Mouse (Mus musculus): ENCODE measurements around the gene Zg16.

Zg16 gene

DNA sequence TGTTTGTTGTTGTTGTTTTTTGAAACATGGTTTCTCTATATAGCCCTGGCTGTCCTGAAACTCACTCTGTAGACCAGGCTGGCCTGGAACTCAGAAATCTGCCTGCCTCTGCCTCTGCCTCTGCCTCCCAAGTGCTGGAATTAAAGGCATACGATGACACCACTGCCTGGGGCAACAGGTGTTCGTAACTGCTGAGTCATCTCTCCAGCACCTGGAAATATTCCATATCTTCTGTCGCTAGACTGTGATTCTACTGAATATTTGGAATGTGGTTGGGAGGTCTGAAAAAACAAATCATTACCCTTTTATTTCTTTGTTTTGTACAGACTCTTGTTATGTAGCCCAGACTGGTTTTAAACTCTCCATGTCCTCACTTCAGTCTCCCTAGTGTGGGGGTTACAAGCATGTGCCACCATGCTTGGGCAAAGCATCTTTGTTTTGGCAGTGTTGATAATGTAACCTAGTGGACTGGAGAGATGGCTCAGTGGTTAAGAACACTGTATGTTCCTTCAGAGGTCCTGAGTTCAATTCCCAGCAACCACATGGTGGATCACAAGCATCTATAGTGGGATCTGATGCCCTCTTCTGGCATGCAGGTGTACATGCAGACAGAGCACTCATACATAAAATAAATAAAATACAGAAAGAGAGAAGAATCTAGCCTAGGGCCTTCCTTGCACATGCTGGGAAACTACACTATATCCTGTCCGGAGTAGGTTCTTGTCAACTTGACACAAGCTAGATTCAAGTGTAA lies 82.8 kb downstream of the Zg16 start:
- DNase-seq (ENCODE audit: low spot score): no peak

DNA sequence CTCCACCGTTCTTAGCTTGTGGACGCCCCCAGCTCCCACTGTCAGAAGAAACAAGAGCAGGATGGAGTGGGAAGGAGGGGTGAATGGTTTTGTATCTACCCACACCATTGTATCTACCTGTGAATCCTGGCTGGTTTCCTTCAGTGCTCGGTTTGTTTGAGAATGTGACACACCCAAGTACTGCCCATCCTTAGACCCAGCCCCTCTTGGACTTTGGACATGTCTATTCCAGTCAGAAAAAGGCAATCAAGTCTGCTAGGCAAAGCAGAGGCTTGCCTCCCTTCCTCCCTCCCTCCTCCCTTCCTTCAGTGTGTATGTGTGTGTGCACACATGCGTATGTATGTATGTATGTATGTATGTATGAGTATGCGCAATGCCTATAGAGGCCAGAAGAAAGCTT lies 83.5 kb downstream of the Zg16 start:
- no peak for DNase-seq (ENCODE audit: low spot score)
